Mouse (Mus musculus): Measurements from ENCODE around the gene Gm29094. TPM values are rescaled to one million over a fixed set of nuclear protein-coding genes. Genes with fewer than 3 reads are reported as not detected.
"Not testable (repeated sequence)": the region's sequence is repeated elsewhere in the genome, so short reads cannot be mapped to it uniquely, and the experiment has no call there.

Gene Gm29094
- polyA plus RNA-seq, 1 experiment from 2014 or later, result not detected

- not testable (repeated sequence) for H3K27me3 ChIP-seq (ENCODE audit: low read depth, poor library complexity, severe bottlenecking); H3K4me3 ChIP-seq; H3K4me1 ChIP-seq; H3K36me3 ChIP-seq; H3K27ac ChIP-seq; DNase-seq (ENCODE audit: low spot score); H3K9me3 ChIP-seq (replicated peaks)
- 90% methylated on average over 4 of the region's 4 CpGs for WGBS
Observed at GRCm38 (mm10) chr9:89218174-89218573, 19.0 kb downstream of the Gm29094 start.

- H3K4me1 ChIP-seq; DNase-seq (ENCODE audit: low spot score); H3K9me3 ChIP-seq (replicated peaks); H3K36me3 ChIP-seq; H3K4me3 ChIP-seq; H3K27me3 ChIP-seq (ENCODE audit: low read depth, poor library complexity, severe bottlenecking); H3K27ac ChIP-seq: not testable (repeated sequence)
- 94% methylated on average over 3 of the region's 4 CpGs for WGBS
Observed at GRCm38 (mm10) chr9:89219668-89220067, 20.5 kb downstream of the Gm29094 start.

GRCm38 (mm10) chr9:89220704-89221287 lies 21.6 kb downstream of the Gm29094 start:
- not testable (repeated sequence) for DNase-seq (ENCODE audit: low spot score); H3K4me1 ChIP-seq; H3K9me3 ChIP-seq (replicated peaks); H3K36me3 ChIP-seq; H3K27ac ChIP-seq; H3K27me3 ChIP-seq (ENCODE audit: low read depth, poor library complexity, severe bottlenecking); H3K4me3 ChIP-seq
- 93% methylated on average over 6 of the region's 6 CpGs for WGBS

GRCm38 (mm10) chr9:89226071-89226470 lies 26.9 kb downstream of the Gm29094 start:
- 69% methylated on average over 4 of the region's 4 CpGs for whole genome bisulfite sequencing
- H3K27me3 ChIP-seq (ENCODE audit: low read depth, poor library complexity, severe bottlenecking), result no peaks in the 10 kb centered on the region
- no peak overlapping the region for H3K27ac ChIP-seq
- no peaks in the 10 kb centered on the region for H3K9me3 ChIP-seq (replicated peaks)
- no peak overlapping the region for H3K4me3 ChIP-seq
- no peaks in the 10 kb centered on the region for H3K4me1 ChIP-seq
- H3K36me3 ChIP-seq, result no peaks in the 10 kb centered on the region
- DNase-seq (ENCODE audit: low spot score), result no peak

GRCm38 (mm10) chr9:89228122-89228521 lies 28.9 kb downstream of the Gm29094 start:
- no peak overlapping the region for H3K27ac ChIP-seq
- H3K9me3 ChIP-seq (replicated peaks), result no peaks in the 10 kb centered on the region
- no peaks in the 10 kb centered on the region for H3K27me3 ChIP-seq (ENCODE audit: low read depth, poor library complexity, severe bottlenecking)
- H3K4me1 ChIP-seq, result no peaks in the 10 kb centered on the region
- H3K4me3 ChIP-seq, result no peak overlapping the region
- no peaks in the 10 kb centered on the region for H3K36me3 ChIP-seq
- 94% methylated on average over 7 of the region's 7 CpGs for WGBS
- no peak for DNase-seq (ENCODE audit: low spot score)

GRCm38 (mm10) chr9:89230897-89231497 lies 31.8 kb downstream of the Gm29094 start:
- not testable (repeated sequence) for H3K36me3 ChIP-seq; H3K9me3 ChIP-seq (replicated peaks); H3K27ac ChIP-seq; H3K4me3 ChIP-seq; H3K27me3 ChIP-seq (ENCODE audit: low read depth, poor library complexity, severe bottlenecking); H3K4me1 ChIP-seq; DNase-seq (ENCODE audit: low spot score)
- 73% methylated on average over 2 of the region's 2 CpGs for WGBS

GRCm38 (mm10) chr9:89237131-89237530 lies 38.0 kb downstream of the Gm29094 start:
- H3K4me1 ChIP-seq; H3K27me3 ChIP-seq (ENCODE audit: low read depth, poor library complexity, severe bottlenecking); H3K36me3 ChIP-seq; H3K27ac ChIP-seq; DNase-seq (ENCODE audit: low spot score); H3K4me3 ChIP-seq; H3K9me3 ChIP-seq (replicated peaks): not testable (repeated sequence)
- WGBS, result 87% methylated on average over 4 of the region's 4 CpGs

GRCm38 (mm10) chr9:89238976-89239505 lies 39.9 kb downstream of the Gm29094 start:
- not testable (repeated sequence) for DNase-seq (ENCODE audit: low spot score); H3K27ac ChIP-seq; H3K4me3 ChIP-seq; H3K36me3 ChIP-seq; H3K4me1 ChIP-seq; H3K27me3 ChIP-seq (ENCODE audit: low read depth, poor library complexity, severe bottlenecking); H3K9me3 ChIP-seq (replicated peaks)
- WGBS, result 91% methylated on average over 5 of the region's 5 CpGs

GRCm38 (mm10) chr9:89240516-89241019 lies 41.4 kb downstream of the Gm29094 start:
- H3K9me3 ChIP-seq (replicated peaks); H3K4me1 ChIP-seq; H3K4me3 ChIP-seq; H3K27ac ChIP-seq; H3K27me3 ChIP-seq (ENCODE audit: low read depth, poor library complexity, severe bottlenecking); DNase-seq (ENCODE audit: low spot score); H3K36me3 ChIP-seq: not testable (repeated sequence)
- WGBS, result 87% methylated on average over 3 of the region's 3 CpGs

- no peak for DNase-seq (ENCODE audit: low spot score)
- Histone ChIP-seq H3K4me1 (no peaks in the 10 kb centered on the region), H3K27me3 (ENCODE audit: low read depth, poor library complexity, severe bottlenecking) (no peaks in the 10 kb centered on the region), H3K36me3 (no peaks in the 10 kb centered on the region), H3K4me3 (no peak overlapping the region), H3K27ac (no peak overlapping the region), H3K9me3 (replicated peaks) (no peaks in the 10 kb centered on the region)
- WGBS, result 83% methylated on average over 2 of the region's 2 CpGs
Observed at GRCm38 (mm10) chr9:89253400-89253799, 54.2 kb downstream of the Gm29094 start.

- no peaks in the 10 kb centered on the region for H3K9me3 ChIP-seq (replicated peaks)
- no peak for DNase-seq (ENCODE audit: low spot score)
- 90% methylated on average over 12 of the region's 12 CpGs for WGBS
Observed at GRCm38 (mm10) chr9:89256556-89257335, 57.6 kb downstream of the Gm29094 start.

GRCm38 (mm10) chr9:89263968-89264367 lies 64.8 kb downstream of the Gm29094 start:
- H3K27me3 ChIP-seq (ENCODE audit: low read depth, poor library complexity, severe bottlenecking), result no peaks in the 10 kb centered on the region
- WGBS, result 96% methylated on average over 3 of the region's 3 CpGs
- no peaks in the 10 kb centered on the region for H3K36me3 ChIP-seq
- H3K4me3 ChIP-seq, result no peak overlapping the region
- no peaks in the 10 kb centered on the region for H3K4me1 ChIP-seq
- DNase-seq (ENCODE audit: low spot score), result no peak
- no peaks in the 10 kb centered on the region for H3K9me3 ChIP-seq (replicated peaks)
- no peak overlapping the region for H3K27ac ChIP-seq

More at GRCm38 (mm10) chr9:89256556-89257335, 57.6 kb downstream of the Gm29094 start:
- Histone ChIP-seq H3K27ac (no peak overlapping the region), H3K27me3 (ENCODE audit: low read depth, poor library complexity, severe bottlenecking) (no peaks in the 10 kb centered on the region), H3K4me1 (no peaks in the 10 kb centered on the region), H3K36me3 (no peaks in the 10 kb centered on the region), H3K4me3 (no peak overlapping the region)

GRCm38 (mm10) chr9:89264571-89264970 lies 65.4 kb downstream of the Gm29094 start:
- H3K4me3 ChIP-seq, result no peak overlapping the region
- H3K9me3 ChIP-seq (replicated peaks), result no peaks in the 10 kb centered on the region
- DNase-seq (ENCODE audit: low spot score), result no peak
- H3K4me1 ChIP-seq, result no peaks in the 10 kb centered on the region
- H3K36me3 ChIP-seq, result no peaks in the 10 kb centered on the region
- no peaks in the 10 kb centered on the region for H3K27me3 ChIP-seq (ENCODE audit: low read depth, poor library complexity, severe bottlenecking)
- no peak overlapping the region for H3K27ac ChIP-seq
- WGBS, result 86% methylated on average over 1 of the region's 1 CpGs

Measured in limb, embryonic 10.5 days (tissue).